Mouse (Mus musculus) liver, adult 2 months (tissue): ENCODE results near the gene Rpl10a. TPM values are rescaled to one million over a fixed set of nuclear protein-coding genes. Genes with fewer than 3 reads are reported as not detected.
A peak's percentile ranks its signal among the peaks of the same experiment; 100 is the strongest.

ENCODE experiments used
- DNase-seq: peaks from one replicate; pipeline ENCODE4 v3.0.0-alpha.2; 2011; ENCODE audit warnings: low read depth, low spot score; ENCODE audit errors: extremely low read depth
- H3K27ac ChIP-seq: fragments of 200-500 bp; replicated peaks from 2 replicates; pipeline ENCODE4 v1.5.1; 2012; ENCODE audit warnings: low read depth, mild to moderate bottlenecking, control low read depth, inconsistent platforms, low read length; ENCODE audit not compliant: insufficient read depth
- H3K27me3 ChIP-seq: fragments of 200-500 bp; 2 replicates; pipeline ENCODE4 v1.6.1; 2012; ENCODE audit warnings: mild to moderate bottlenecking, moderate library complexity, low read length, inconsistent platforms; ENCODE audit not compliant: control insufficient read depth, insufficient read depth
- H3K36me3 ChIP-seq: fragments of 200-500 bp; 2 replicates; pipeline ENCODE4 v1.6.1; 2012; ENCODE audit warnings: low read length, inconsistent platforms; ENCODE audit not compliant: control insufficient read depth, insufficient read depth
- H3K4me1 ChIP-seq: fragments of 200-500 bp; 2 replicates; pipeline ENCODE4 v1.6.1; 2011; ENCODE audit warnings: low read length; ENCODE audit not compliant: control insufficient read depth, insufficient read depth
- H3K4me3 ChIP-seq: fragments of 200-500 bp; 2 replicates; pipeline ENCODE4 v1.5.1; 2011; ENCODE audit warnings: low read depth, mild to moderate bottlenecking, control low read depth, low read length, moderate library complexity; ENCODE audit not compliant: insufficient read depth
- H3K79me2 ChIP-seq: fragments of 200-500 bp; 2 replicates; pipeline ENCODE4 v1.6.1; 2012; ENCODE audit warnings: inconsistent platforms, mild to moderate bottlenecking, low read length, moderate library complexity; ENCODE audit not compliant: control insufficient read depth, insufficient read depth
- H3K9ac ChIP-seq: fragments of 200-500 bp; 2 replicates; pipeline ENCODE4 v1.6.1; 2012; ENCODE audit warnings: low read depth, mild to moderate bottlenecking, control low read depth, inconsistent platforms, low read length
- CTCF ChIP-seq: fragments of 200-500 bp; IDR thresholded peaks from 2 replicates; pipeline ENCODE4 v1.5.1; 2011; ENCODE audit warnings: low read depth, low read length, control low read depth
- POLR2A ChIP-seq: fragments of 200-500 bp; IDR thresholded peaks from 2 replicates; pipeline ENCODE4 v1.6.1; 2011; ENCODE audit warnings: low read length, control low read depth; ENCODE audit not compliant: insufficient read depth; ENCODE audit errors: extremely low read depth
- whole genome bisulfite sequencing: fragments of 180-500 bp; shearing (Covaris S2); methylation state at CpG from one replicate; pipeline ENCODE4 v1.1.7; 2018; 5-methylcytosine and 5-hydroxymethylcytosine counted together
- polyA plus RNA-seq: library from polyadenylated mRNA; depleted of rRNA; stranded (reverse); fragments of >200 nt; gene quantifications from 2 replicates; pipeline ENCODE4 v1.2.3, GENCODE M21; 2012
- total RNA-seq: library from RNA; depleted of rRNA; stranded (reverse); fragments of >200 nt; gene quantifications from 2 replicates; pipeline ENCODE4 v1.2.3, GENCODE M21; 2014

The Rpl10a gene
- total and polyA plus RNA-seq, 2 experiments = 497 to 1,137 TPM

DNA sequence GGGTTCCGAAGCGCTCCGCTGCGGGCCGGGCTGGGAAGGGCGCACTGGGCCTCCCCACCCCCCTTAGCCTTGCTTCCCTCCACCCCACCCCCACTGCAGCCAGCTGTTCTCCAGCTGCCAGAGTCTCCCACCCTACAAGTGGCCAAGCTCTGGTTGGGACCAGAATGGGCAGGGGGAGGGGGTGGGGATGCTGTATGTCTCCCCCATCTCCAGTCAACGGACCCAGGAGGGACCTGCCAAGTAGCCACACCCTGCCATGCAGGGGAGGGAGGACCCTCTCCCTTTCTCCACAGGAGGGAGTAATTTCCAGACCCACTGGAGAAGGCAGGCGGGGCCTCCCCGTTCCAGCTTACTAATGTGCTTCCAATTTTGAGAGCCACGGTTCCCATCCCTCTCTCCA is 17.6 kb downstream of the Rpl10a start:
- peaks cover 42% of the 10 kb centered on the region for H3K79me2 ChIP-seq
- no peak overlapping the region for H3K4me3 ChIP-seq
- H3K36me3 ChIP-seq = no peaks in the 10 kb centered on the region
- no peak overlapping the region for H3K27ac ChIP-seq
- H3K9ac ChIP-seq = no peak overlapping the region
- peaks cover 16% of the 10 kb centered on the region for H3K4me1 ChIP-seq
- H3K27me3 ChIP-seq = no peaks in the 10 kb centered on the region
- no peak for DNase-seq
- no peak for TF ChIP-seq POLR2A
- TF ChIP-seq CTCF = no peak
- WGBS = 78% methylated on average over 10 of the region's 10 CpGs

DNA sequence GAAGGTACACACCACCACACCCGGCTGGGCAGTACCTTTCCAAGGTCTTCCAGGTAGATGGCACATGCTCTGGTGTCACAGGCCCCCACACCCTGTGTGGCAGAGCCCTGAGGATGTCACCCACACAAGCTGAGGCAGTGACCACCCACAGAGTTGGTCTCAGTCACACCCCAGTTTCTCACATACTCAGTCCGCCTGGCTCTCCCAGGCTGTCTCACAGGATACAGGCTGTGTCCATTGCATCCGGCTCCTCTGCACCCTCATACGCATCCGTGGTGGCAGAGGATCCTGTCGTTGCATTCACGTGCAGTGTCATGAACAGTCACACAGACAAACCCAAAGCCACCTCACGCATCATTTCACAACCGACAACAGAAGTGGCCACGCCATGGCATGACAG is 19.1 kb downstream of the Rpl10a start:
- Histone ChIP-seq H3K4me1 (peaks cover 16% of the 10 kb centered on the region), H3K79me2 (peaks cover 42% of the 10 kb centered on the region), H3K9ac (no peak overlapping the region), H3K27ac (no peak overlapping the region), H3K27me3 (no peaks in the 10 kb centered on the region), H3K4me3 (no peak overlapping the region), H3K36me3 (no peaks in the 10 kb centered on the region)
- 79% methylated on average over 10 of the region's 10 CpGs for WGBS
- DNase-seq = no peak
- TF ChIP-seq POLR2A (no peak), CTCF (no peak)

DNA sequence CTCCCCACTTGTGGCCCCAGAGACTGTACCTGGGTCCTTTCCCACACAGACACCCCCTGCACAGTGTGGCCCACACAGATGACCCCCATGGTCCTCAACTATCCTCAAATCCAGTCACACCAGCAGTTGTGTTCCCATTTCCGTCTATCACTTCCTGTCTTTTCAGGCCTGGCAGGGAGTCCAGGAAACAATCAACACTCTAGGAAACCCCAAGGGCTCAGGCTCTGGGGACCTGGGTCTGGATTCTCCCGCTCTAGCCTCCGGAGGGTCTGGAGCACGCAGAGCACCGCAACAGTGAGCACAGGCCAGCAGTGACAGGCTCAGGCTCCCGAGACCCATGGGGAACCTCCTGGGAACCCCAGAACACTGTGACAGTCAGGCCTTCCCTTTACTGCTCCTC is 19.9 kb downstream of the Rpl10a start:
- Histone ChIP-seq H3K9ac (no peak overlapping the region), H3K36me3 (no peaks in the 10 kb centered on the region)

GRCm38 (mm10) chr17:28349264-28349880 is 21.1 kb downstream of the Rpl10a start:
- Histone ChIP-seq H3K9ac (peak overlapping the region; percentile 97), H3K27ac (peak overlapping the region; percentile 94), H3K36me3 (no peaks in the 10 kb centered on the region), H3K4me1 (peaks cover 13% of the 10 kb centered on the region), H3K79me2 (peaks cover 42% of the 10 kb centered on the region), H3K27me3 (no peaks in the 10 kb centered on the region), H3K4me3 (peak overlapping the region; percentile 96)
- DNase-seq = peak; percentile 27
- 27% methylated on average over 13 of the region's 13 CpGs for WGBS
- TF ChIP-seq CTCF (no peak), POLR2A (no peak)

More for the DNA sequence above, 19.9 kb downstream of the Rpl10a start:
- peaks cover 42% of the 10 kb centered on the region for H3K79me2 ChIP-seq
- peaks cover 13% of the 10 kb centered on the region for H3K4me1 ChIP-seq
- no peaks in the 10 kb centered on the region for H3K27me3 ChIP-seq
- H3K27ac ChIP-seq = no peak overlapping the region
- WGBS = 72% methylated on average over 6 of the region's 6 CpGs
- no peak overlapping the region for H3K4me3 ChIP-seq
- TF ChIP-seq CTCF (no peak), POLR2A (no peak)
- DNase-seq = no peak

DNA sequence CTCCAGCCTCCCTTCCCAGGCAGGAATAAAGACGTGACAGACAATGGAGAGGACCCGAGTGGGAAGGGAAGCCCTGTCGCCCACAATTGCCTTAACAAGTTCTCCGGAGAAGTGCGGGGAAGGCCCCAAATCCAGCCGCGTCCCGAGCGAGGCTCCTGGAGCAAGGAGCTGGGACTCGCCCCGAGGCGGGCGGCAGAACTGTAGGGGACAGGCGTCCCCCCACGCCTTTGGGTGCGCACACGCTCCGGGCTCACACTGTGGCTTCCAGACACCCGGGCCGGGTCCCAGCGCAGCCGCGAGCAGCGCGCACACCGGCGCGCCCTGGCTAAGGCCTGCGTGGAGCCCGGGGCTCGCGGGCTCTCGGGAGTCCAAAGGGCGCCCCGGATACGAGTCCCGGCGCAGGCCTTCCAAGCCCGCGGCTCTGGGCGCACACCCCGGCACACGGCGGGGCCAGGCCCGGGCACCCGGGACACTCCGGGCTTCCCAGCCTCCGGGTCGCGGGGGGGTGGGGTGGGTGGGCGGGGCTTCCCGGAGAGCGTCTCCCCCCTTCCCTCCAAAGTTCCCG is 21.7 kb downstream of the Rpl10a start:
- peak; percentile 66 for DNase-seq
- peaks cover 13% of the 10 kb centered on the region for H3K4me1 ChIP-seq

More for the DNA sequence above, 21.7 kb downstream of the Rpl10a start:
- Histone ChIP-seq H3K36me3 (no peaks in the 10 kb centered on the region), H3K79me2 (peaks cover 38% of the 10 kb centered on the region), H3K9ac (peak overlapping the region; percentile 97), H3K27me3 (no peaks in the 10 kb centered on the region), H3K27ac (peak overlapping the region; percentile 96), H3K4me3 (peak overlapping the region; percentile 96)
- TF ChIP-seq CTCF (no peak), POLR2A (peak; percentile 41; the same call in 1 of the 2 replicates)
- under 1% methylated on average over 50 of the region's 54 CpGs for WGBS
